Mouse (Mus musculus) R1 (cell line): ENCODE measurements around the gene Sec1.
A peak's percentile ranks its signal among the peaks of the same experiment; 100 is the strongest.
"Not testable (repeated sequence)": the region's sequence is repeated elsewhere in the genome, so short reads cannot be mapped to it uniquely, and the experiment has no call there.

Experiments
- DNase-seq: peaks from one replicate; pipeline ENCODE4 v3.0.0-alpha.2; 2018; ENCODE audit warnings: low read depth, low spot score

Gene Sec1

GRCm38 (mm10) chr7:45679966-45680621, 14.1 kb downstream of the Sec1 start:
- no peak for DNase-seq

DNA sequence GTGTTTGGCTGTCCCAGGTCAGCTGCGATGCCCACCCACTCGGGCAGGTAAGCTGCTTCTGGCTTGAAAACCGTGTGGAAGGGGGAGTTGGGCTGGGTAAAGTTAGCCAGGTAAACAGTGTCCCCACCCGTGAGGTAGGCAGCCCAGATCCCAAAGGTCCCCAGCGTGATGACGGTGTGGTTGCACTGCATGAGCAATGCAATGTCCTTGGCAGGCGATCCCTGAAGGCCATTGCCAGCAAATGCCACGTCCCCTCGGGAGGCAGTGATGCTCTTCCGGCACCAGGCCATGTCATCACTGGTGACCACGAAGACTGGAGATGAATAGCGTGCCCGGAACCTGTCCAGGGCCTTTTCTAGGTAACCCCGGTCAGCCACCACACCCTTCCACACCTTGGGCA, 15.7 kb downstream of the Sec1 start:
- DNase-seq: no peak

- no peak for DNase-seq
Observed at GRCm38 (mm10) chr7:45677627-45678295, 16.4 kb downstream of the Sec1 start.

GRCm38 (mm10) chr7:45668921-45669320, 25.3 kb downstream of the Sec1 start:
- peak; percentile 86 for DNase-seq

- no peak for DNase-seq
Observed at GRCm38 (mm10) chr7:45667761-45668160, 26.4 kb downstream of the Sec1 start.

- DNase-seq: no peak
Observed at GRCm38 (mm10) chr7:45666161-45666560, 28.0 kb downstream of the Sec1 start, which contains the start of gene Fut2. Gene Fut2 (minus strand): TSS chr7:45666394.

DNA sequence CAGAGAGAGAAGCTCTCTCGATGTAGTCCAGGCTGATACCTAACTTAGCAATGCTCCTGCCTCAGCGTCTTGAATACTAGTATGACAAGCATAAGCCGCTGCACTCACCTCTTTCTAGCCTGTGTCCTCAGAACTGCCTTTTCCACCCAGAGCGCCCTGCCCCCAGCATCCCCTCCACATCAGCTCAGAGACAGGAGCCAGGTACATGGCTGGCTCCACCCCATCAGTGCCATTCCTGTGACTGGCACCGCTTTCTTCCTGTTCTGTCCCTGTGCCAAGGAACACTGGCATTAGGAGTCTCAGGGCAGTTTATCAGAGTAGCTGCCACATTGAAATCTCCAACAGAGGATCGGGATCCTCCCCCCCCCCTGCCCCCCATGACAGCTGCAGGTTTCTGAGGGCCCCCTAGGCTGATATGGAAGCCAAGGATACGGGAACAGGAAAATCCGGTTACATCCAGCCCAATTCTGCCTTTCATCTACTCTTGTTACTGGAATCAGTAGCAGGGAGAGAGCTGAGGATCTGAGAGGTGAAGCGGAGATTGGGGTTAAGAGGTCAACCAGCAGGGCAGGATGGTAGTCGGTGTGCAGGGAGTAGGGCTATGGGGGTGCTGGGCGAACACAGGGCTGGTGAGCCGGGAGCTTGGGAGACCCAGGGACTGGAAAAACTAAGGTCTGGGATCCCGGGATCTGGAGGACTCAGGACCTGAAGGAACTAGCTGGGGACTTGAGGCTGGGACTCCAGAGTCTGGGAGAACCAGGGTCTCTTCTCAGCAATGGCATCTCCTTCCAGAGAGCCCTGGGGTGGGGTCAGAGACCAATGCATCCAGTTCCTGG, 28.7 kb downstream of the Sec1 start:
- DNase-seq: no peak

GRCm38 (mm10) chr7:45661702-45662101, 32.5 kb downstream of the Sec1 start:
- not testable (repeated sequence) for DNase-seq

- DNase-seq: no peak
Observed at GRCm38 (mm10) chr7:45660746-45661478, 33.3 kb downstream of the Sec1 start.

- peak; percentile 87 for DNase-seq
Observed at GRCm38 (mm10) chr7:45654424-45655047, 39.7 kb downstream of the Sec1 start.

- not testable (repeated sequence) for DNase-seq
Observed at GRCm38 (mm10) chr7:45650484-45650883, 43.7 kb downstream of the Sec1 start.

DNA sequence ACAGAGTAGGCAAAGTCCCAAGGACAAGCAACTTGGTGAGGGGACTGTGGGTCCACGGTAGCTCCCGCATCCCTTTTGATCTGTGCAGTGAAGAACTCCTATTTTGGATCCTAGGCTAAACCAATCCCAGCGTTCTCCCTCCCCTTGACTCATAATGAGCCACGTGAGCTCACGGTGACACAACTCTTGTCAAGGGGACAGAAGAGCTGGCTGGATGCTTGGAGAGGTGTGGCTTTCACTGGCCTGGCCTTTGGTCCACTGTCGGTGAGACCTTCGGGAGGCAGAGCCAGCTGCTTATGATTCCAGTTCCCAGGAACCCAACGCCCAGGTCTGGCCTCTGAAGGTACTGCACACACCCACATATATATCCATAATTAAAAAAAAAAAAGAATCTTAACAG, 44.9 kb downstream of the Sec1 start:
- no peak for DNase-seq

- DNase-seq: no peak
Observed at GRCm38 (mm10) chr7:45646671-45647070, 47.5 kb downstream of the Sec1 start.

DNA sequence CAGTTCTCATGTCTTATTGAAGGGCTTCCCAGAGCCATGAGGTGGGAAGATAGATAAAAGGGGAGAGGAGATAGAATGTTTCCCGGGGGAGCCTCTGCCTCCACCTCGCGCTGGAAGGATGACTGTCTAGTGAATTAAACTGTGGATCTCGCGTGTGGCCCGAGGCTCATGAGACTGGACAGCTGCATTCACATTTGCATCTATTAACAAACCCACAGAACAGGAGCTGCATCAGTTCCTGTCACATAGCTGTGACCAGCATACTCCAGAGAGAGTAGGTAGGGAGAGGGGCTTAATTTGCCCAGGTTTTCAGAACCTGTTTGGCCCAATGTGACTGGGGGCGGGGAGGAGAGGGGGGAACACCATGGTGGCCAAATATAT, 48.6 kb downstream of the Sec1 start:
- DNase-seq: no peak

- DNase-seq: no peak
Observed at GRCm38 (mm10) chr7:45644872-45645590, 49.2 kb downstream of the Sec1 start.

DNA sequence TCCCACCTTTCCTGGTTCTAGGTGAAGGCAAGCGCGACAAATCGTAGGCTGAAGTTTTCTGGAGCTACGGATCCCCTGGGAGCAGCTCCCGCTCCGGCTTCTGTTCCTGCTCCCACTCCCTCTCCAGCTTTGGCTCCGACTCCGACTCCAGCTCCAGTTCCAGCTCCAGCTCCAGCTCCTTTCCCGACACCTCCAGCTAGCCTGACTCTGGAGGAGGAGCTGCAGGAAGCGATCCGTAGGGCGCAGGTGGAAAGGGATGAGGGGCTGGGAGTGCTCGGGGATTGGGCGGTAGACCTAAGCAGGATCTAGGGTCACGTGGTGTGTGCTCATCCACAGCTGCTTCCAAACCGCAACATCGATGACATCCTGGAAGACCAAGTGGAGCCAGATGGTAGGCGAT, 50.0 kb downstream of the Sec1 start:
- DNase-seq: peak; percentile 59

GRCm38 (mm10) chr7:45643441-45644178, 50.6 kb downstream of the Sec1 start:
- DNase-seq: peak; percentile 100

- no peak for DNase-seq
Observed at GRCm38 (mm10) chr7:45642503-45643255, 51.5 kb downstream of the Sec1 start.

DNA sequence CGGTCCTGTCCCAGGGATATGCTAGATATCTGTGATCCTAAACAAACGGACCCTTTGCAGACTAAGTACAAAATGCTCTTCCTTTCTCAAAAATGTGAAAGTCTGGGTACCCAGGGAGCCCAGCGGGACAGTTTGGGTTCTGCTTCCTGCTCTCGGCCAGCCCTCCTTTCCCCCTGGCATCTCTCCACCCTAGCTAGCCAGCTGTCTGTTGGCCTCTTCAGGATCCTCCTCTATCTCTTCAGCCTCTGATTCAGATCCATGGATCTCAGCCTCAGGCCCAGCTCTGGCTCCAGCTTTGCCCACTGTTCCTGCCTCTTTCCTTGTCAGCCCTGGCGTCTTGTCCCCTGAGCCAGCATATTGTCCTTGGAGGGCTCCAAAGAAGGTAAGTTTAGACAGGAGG, 52.1 kb downstream of the Sec1 start:
- DNase-seq: no peak
